Mouse (Mus musculus) hindbrain, embryonic 11.5 days (tissue): ENCODE measurements around the gene Tprn. TPM values are rescaled to one million over a fixed set of nuclear protein-coding genes. Genes with fewer than 3 reads are reported as not detected.

Experiments
- ATAC-seq: fragments of 200-750 bp; cut with Nextera tagmentation; 2 replicates; pipeline ENCODE4 v1.8.0; 2017; ENCODE audit warnings: mild to moderate bottlenecking, moderate TSS enrichment, moderate library complexity; ENCODE audit not compliant: low FRiP score
- DNase-seq: peaks from one replicate; pipeline ENCODE4 v3.0.0-alpha.2; 2015; ENCODE audit warnings: low spot score
- H3K27ac ChIP-seq: fragments of 300-500 bp; sonication (generic); 2 replicates; pipeline ENCODE4 v1.5.1; 2014; ENCODE audit warnings: mild to moderate bottlenecking, low read depth, low read length
- H3K27me3 ChIP-seq: fragments of 300-500 bp; sonication (generic); 2 replicates; pipeline ENCODE4 v1.6.1; 2014; ENCODE audit warnings: mild to moderate bottlenecking, low read length, moderate library complexity, mixed read lengths; ENCODE audit not compliant: control insufficient read depth, insufficient read depth
- H3K36me3 ChIP-seq: fragments of 300-500 bp; sonication (generic); 2 replicates; pipeline ENCODE4 v1.6.1; 2014; ENCODE audit warnings: mild to moderate bottlenecking, low read length, moderate library complexity, mixed read lengths; ENCODE audit not compliant: control insufficient read depth, insufficient read depth
- H3K4me1 ChIP-seq: fragments of 300-500 bp; sonication (generic); replicated peaks from 2 replicates; pipeline ENCODE4 v1.6.1; 2014; ENCODE audit warnings: low read length, mixed read lengths; ENCODE audit not compliant: control insufficient read depth, insufficient read depth
- H3K4me2 ChIP-seq: fragments of 300-500 bp; sonication (generic); replicated peaks from 2 replicates; pipeline ENCODE4 v1.6.1; 2014; ENCODE audit warnings: mild to moderate bottlenecking, low read depth, low read length
- H3K4me3 ChIP-seq: fragments of 300-500 bp; sonication (generic); 2 replicates; pipeline ENCODE4 v1.5.1; 2014; ENCODE audit warnings: low read depth, low read length
- H3K9ac ChIP-seq: fragments of 300-500 bp; sonication (generic); 2 replicates; pipeline ENCODE4 v1.6.1; 2014; ENCODE audit warnings: low read depth, low read length
- H3K9me3 ChIP-seq: fragments of 300-500 bp; sonication (generic); 2 replicates; pipeline ENCODE4 v1.6.1; 2016; ENCODE audit warnings: low read length; ENCODE audit not compliant: control insufficient read depth
- WGBS: fragments of 180-500 bp; shearing (Covaris S2); extraction: QIAGEN DNeasy Blood & Tissue Kit; methylation state at CpG from one replicate; pipeline ENCODE4 v1.1.7; 2014; 5-methylcytosine and 5-hydroxymethylcytosine counted together
- polyA plus RNA-seq: library from polyadenylated mRNA; unstranded; fragments of >200 nt; fragmentation: Nextera tagmentation; extraction: Ambion mirVana; gene quantifications from 2 replicates; pipeline ENCODE4 v1.2.1, GENCODE M21; 2014

The Tprn gene
- polyA plus RNA-seq, 1 experiment from 2014 or later = 4.5 TPM

GRCm38 (mm10) chr2:25285551-25285950 is 23.1 kb downstream of the Tprn start:
- Histone ChIP-seq H3K4me2 (no peak overlapping the region), H3K9ac (no peak overlapping the region), H3K27me3 (peaks cover 29% of the 10 kb centered on the region), H3K27ac (no peak overlapping the region), H3K4me3 (no peak overlapping the region), H3K4me1 (no peaks in the 10 kb centered on the region), H3K36me3 (peaks cover 11% of the 10 kb centered on the region), H3K9me3 (no peaks in the 10 kb centered on the region)
- WGBS = 95% methylated on average over 2 of the region's 2 CpGs
- no peak for ATAC-seq
- no peak for DNase-seq

DNA sequence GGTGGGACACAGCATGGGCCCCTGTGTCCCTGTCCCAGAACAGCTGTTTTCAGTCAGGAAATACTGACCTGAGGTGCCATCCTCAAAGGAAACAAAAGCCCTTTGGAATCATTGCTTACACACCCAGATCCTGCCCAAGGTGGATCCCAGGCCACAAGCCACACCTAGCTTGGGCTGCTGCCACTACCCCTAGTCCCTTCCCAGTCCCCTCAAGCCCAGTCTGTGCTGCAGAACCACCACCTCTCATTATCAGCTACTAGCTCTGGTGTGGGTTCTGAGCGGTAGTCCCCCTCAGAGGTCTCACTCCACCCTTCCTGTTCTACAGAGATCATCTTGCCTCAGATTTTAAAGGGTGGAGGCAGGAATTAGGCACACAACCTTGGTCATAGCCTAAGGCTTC is 23.9 kb downstream of the Tprn start:
- WGBS = 87% methylated on average over 1 of the region's 1 CpGs

GRCm38 (mm10) chr2:25286837-25287636 is 24.6 kb downstream of the Tprn start:
- peaks cover 3% of the 10 kb centered on the region; the same call in 1 of the 2 replicates for H3K4me1 ChIP-seq
- no peak overlapping the region for H3K27ac ChIP-seq
- H3K27me3 ChIP-seq = peaks cover 44% of the 10 kb centered on the region
- H3K9me3 ChIP-seq = no peaks in the 10 kb centered on the region
- H3K4me2 ChIP-seq = no peak overlapping the region
- H3K4me3 ChIP-seq = no peak overlapping the region
- DNase-seq (no peak), ATAC-seq (no peak)
- H3K36me3 ChIP-seq = peaks cover 7% of the 10 kb centered on the region
- 69% methylated on average over 7 of the region's 7 CpGs for WGBS
- H3K9ac ChIP-seq = no peak overlapping the region

More for the DNA sequence above, 23.9 kb downstream of the Tprn start:
- Histone ChIP-seq H3K9ac (no peak overlapping the region), H3K4me2 (no peak overlapping the region), H3K27ac (no peak overlapping the region), H3K27me3 (peaks cover 37% of the 10 kb centered on the region), H3K36me3 (peaks cover 11% of the 10 kb centered on the region), H3K4me3 (no peak overlapping the region), H3K9me3 (no peaks in the 10 kb centered on the region), H3K4me1 (no peaks in the 10 kb centered on the region)
- ATAC-seq (no peak), DNase-seq (no peak)

DNA sequence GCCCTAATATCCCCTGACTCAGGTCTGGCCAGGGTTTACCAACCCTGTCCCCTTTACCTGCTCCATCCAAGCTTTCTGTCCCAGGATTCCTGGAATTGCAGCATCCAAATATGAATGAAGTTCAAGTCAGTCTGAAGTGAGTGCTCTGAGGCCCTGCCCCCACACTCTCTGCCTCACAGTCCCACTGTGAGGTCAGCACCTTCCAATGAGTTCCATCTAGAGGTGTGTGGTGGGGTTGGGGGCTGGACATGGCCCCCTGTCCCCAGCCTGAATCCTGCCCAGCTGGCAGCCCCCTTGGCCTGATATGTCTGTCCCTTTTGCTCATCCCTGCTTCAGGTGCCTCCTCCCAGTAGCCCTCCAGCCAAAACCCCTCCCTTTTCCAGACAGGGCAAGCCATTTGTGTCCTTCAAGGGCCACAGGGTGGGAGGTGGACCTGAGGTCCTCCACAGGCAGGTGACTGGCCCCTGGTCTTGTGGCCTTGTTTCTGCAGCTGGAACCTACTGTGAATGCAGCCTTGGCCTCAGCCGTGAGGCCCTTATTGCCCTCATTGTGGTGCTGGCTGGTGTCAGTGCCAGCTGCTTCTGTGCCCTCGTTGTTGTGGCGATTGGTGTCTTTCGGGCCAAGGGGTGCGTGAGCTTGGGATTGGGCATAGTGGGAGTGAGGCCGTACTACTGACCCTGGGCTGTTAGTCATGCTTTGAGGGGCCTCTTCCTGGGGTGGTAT is 25.7 kb downstream of the Tprn start, which contains the start of gene Tmem210:
TSS of gene Tmem210 (plus strand) at position 219 of the 723 bp plus-strand sequence.
- Histone ChIP-seq H3K27ac (no peak within 1 kb of the TSS), H3K4me2 (no peak within 1 kb of the TSS), H3K9ac (no peak within 1 kb of the TSS), H3K9me3 (no peaks in the 10 kb centered on the region), H3K27me3 (peaks cover 55% of the 10 kb centered on the region), H3K36me3 (peaks cover 7% of the 10 kb centered on the region; the same call in 1 of the 2 replicates), H3K4me1 (peaks cover 5% of the 10 kb centered on the region; the same call in 1 of the 2 replicates), H3K4me3 (no peak within 1 kb of the TSS)
- ATAC-seq = no peak
- 91% methylated on average over 6 of the region's 6 CpGs for WGBS
- no peak for DNase-seq

GRCm38 (mm10) chr2:25288734-25289345 is 26.4 kb downstream of the Tprn start:
- peaks cover 3% of the 10 kb centered on the region; the same call in 1 of the 2 replicates for H3K36me3 ChIP-seq
- H3K4me2 ChIP-seq = no peak overlapping the region
- H3K9ac ChIP-seq = no peak overlapping the region
- H3K27me3 ChIP-seq = peaks cover 59% of the 10 kb centered on the region
- ATAC-seq (no peak), DNase-seq (no peak)
- peaks cover 5% of the 10 kb centered on the region; the same call in 1 of the 2 replicates for H3K4me1 ChIP-seq
- no peak overlapping the region for H3K27ac ChIP-seq
- no peak overlapping the region for H3K4me3 ChIP-seq
- H3K9me3 ChIP-seq = no peaks in the 10 kb centered on the region
- 74% methylated on average over 7 of the region's 7 CpGs for WGBS

DNA sequence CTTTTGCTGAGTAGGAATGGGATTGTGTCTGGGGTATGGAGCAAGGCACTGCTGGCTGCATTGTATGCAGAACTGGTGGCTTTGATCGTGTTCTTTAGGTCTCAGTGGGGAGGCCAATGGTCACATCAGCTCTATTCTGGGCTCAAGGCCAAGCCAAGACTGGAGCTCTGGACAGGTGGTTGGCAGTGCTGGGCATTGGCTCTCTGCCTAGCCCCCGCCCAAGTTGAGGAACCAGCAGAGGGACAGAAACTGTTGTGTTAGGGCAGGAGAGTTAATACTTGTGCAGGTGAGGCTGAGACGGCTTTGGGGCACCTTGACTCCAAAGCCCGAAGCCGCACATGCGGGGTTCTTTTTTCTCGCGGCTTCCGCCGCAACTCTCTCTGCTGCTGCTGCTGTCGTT is 27.2 kb downstream of the Tprn start, which contains the start of gene Lrrc26:
TSS of gene Lrrc26 (plus strand) at position 265 of the 400 bp plus-strand sequence.
- Histone ChIP-seq H3K27me3 (peaks cover 59% of the 10 kb centered on the region), H3K4me1 (peaks cover 5% of the 10 kb centered on the region; the same call in 1 of the 2 replicates), H3K9me3 (no peaks in the 10 kb centered on the region), H3K27ac (no peak within 1 kb of the TSS), H3K36me3 (no peaks in the 10 kb centered on the region), H3K9ac (no peak within 1 kb of the TSS), H3K4me3 (peak within 1 kb of the TSS; percentile 10; the same call in 1 of the 2 replicates), H3K4me2 (no peak within 1 kb of the TSS)
- no peak for ATAC-seq
- WGBS = 9% methylated on average over 11 of the region's 11 CpGs
- no peak for DNase-seq

- no peaks in the 10 kb centered on the region for H3K36me3 ChIP-seq
- no peak overlapping the region for H3K4me2 ChIP-seq
- peaks cover 5% of the 10 kb centered on the region; the same call in 1 of the 2 replicates for H3K4me1 ChIP-seq
- H3K27me3 ChIP-seq = peaks cover 59% of the 10 kb centered on the region
- DNase-seq (peak; percentile 38), ATAC-seq (no peak)
- H3K9ac ChIP-seq = no peak overlapping the region
- no peaks in the 10 kb centered on the region for H3K9me3 ChIP-seq
- no peak overlapping the region for H3K27ac ChIP-seq
- 2% methylated on average over 54 of the region's 54 CpGs for WGBS
- peak overlapping the region; percentile 10; the same call in 1 of the 2 replicates for H3K4me3 ChIP-seq
Observed at GRCm38 (mm10) chr2:25290101-25290815, 27.8 kb downstream of the Tprn start.

- 2% methylated on average over 18 of the region's 18 CpGs for WGBS
- H3K4me2 ChIP-seq = no peak overlapping the region
- no peak overlapping the region for H3K9ac ChIP-seq
- DNase-seq (peak; percentile 23), ATAC-seq (no peak)
- H3K27ac ChIP-seq = no peak overlapping the region
- H3K36me3 ChIP-seq = no peaks in the 10 kb centered on the region
- H3K27me3 ChIP-seq = peaks cover 63% of the 10 kb centered on the region
- peak overlapping the region; percentile 10; the same call in 1 of the 2 replicates for H3K4me3 ChIP-seq
- H3K9me3 ChIP-seq = no peaks in the 10 kb centered on the region
- peaks cover 5% of the 10 kb centered on the region; the same call in 1 of the 2 replicates for H3K4me1 ChIP-seq
Observed at GRCm38 (mm10) chr2:25290816-25291130, 28.4 kb downstream of the Tprn start.
